Mouse (Mus musculus) ES-E14 (cell line): ENCODE data around the gene Wrnip1.

ENCODE experiments used
- CHD2 ChIP-seq: IDR thresholded peaks from 2 replicates; pipeline ENCODE4 v1.6.1; 2014; ENCODE audit warnings: mild to moderate bottlenecking, low read depth, low read length, inconsistent platforms
- ZC3H11A ChIP-seq: IDR thresholded peaks from 2 replicates; pipeline ENCODE4 v1.6.1; 2012; ENCODE audit warnings: low read depth, mild to moderate bottlenecking, inconsistent platforms, low read length, borderline replicate concordance

GRCm38 (mm10) chr13:32833237-32833636 lies 31.4 kb downstream of the Wrnip1 start:
- TF ChIP-seq CHD2 (no peak), ZC3H11A (no peak)
